Mouse (Mus musculus): Measurements from ENCODE around the gene Tmem51.

DNA sequence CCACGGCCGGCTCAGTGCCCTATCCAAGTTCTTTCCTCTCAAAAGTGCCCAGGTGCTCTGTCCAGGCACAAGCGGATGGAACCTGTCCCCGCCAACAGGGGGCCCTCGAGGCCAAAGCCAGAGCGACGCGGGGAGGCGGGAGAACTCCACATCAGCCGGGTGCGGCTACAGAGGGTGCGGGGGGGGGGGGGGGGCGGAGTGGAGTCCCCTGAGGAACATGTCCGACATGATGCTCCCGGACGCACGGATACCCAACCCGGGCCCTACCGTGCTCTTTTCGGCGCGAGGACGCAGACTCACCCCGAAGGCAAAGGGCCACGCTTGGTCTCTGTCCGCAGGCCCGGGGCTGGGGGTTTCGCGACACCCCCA is 358 bp downstream of the Tmem51 start:
- TF ChIP-seq GATA1 (IDR thresholded peaks at IDR 0.05; ENCODE audit: borderline replicate concordance, low read length) (no peak), FLI1 (IDR thresholded peaks at IDR 0.05; ENCODE audit: low read length) (no peak)
